Mouse (Mus musculus) CH12.LX (cell line): ENCODE results near the gene Txn1. TPM values are rescaled to one million over a fixed set of nuclear protein-coding genes. Genes with fewer than 3 reads are reported as not detected.

ENCODE experiments used
- DNase-seq: peaks from one replicate; pipeline ENCODE4 v3.0.0-alpha.2; 2013; ENCODE audit errors: extremely low read depth
- H3K27ac ChIP-seq: 2 replicates; pipeline ENCODE4 v1.5.1; 2012; ENCODE audit warnings: low read depth, mild to moderate bottlenecking, control low read depth, moderate library complexity; ENCODE audit not compliant: insufficient read depth
- H3K27me3 ChIP-seq: replicated peaks from 2 replicates; pipeline ENCODE3; 2012; ENCODE audit warnings: inconsistent platforms
- H3K36me3 ChIP-seq, 2 experiments: replicated peaks in 1 of 2; 2 replicates each; pipeline versions ENCODE3 to v1.6.1; 2012; ENCODE audit warnings: inconsistent platforms in 1 of 2, low read length in 1 of 2, mild to moderate bottlenecking in 1 of 2, mixed read lengths in 1 of 2, moderate library complexity in 1 of 2; ENCODE audit not compliant: control insufficient read depth in 1 of 2, insufficient read depth in 1 of 2
- H3K4me1 ChIP-seq, 2 experiments: 2 replicates each; pipeline ENCODE4 v1.6.1; 2012; ENCODE audit warnings: inconsistent platforms in 1 of 2, moderate library complexity in 1 of 2; ENCODE audit not compliant: insufficient read depth in 2 of 2, control insufficient read depth in 1 of 2
- H3K4me2 ChIP-seq: 2 replicates; pipeline ENCODE4 v1.6.1; 2012; ENCODE audit warnings: low read depth, mild to moderate bottlenecking, control low read depth; ENCODE audit not compliant: poor library complexity, insufficient read depth, severe bottlenecking
- H3K4me3 ChIP-seq, 3 experiments: fragments of 150-350 bp in 1 of 3; sonication (generic) in 1 of 3; replicated peaks in 1 of 3; 2 replicates each; pipeline versions ENCODE3 to v1.5.1; 2011 to 2012; ENCODE audit warnings: low read depth in 2 of 3, low read length in 2 of 3, mild to moderate bottlenecking in 2 of 3, moderate library complexity in 2 of 3, control low read depth in 1 of 3, improper control_type of control experiment in 1 of 3, inconsistent platforms in 1 of 3, mixed read lengths in 1 of 3; ENCODE audit not compliant: poor library complexity in 1 of 3
- H3K79me2 ChIP-seq: replicated peaks from 2 replicates; pipeline ENCODE4 v1.6.1; 2012; ENCODE audit warnings: mild to moderate bottlenecking, moderate library complexity; ENCODE audit not compliant: control insufficient read depth, poor library complexity, insufficient read depth, severe bottlenecking; ENCODE audit errors: extremely low read depth
- H3K9ac ChIP-seq: 2 replicates; pipeline ENCODE4 v1.6.1; 2012; ENCODE audit warnings: low read depth, mild to moderate bottlenecking, control low read depth, moderate library complexity; ENCODE audit not compliant: insufficient read depth
- H3K9me3 ChIP-seq: replicated peaks from 2 replicates; pipeline ENCODE3; 2012; ENCODE audit warnings: low read length, inconsistent platforms, mixed read lengths
- BHLHE40 ChIP-seq: IDR thresholded peaks from 2 replicates; pipeline ENCODE4 v1.6.1; 2011; ENCODE audit warnings: mild to moderate bottlenecking, low read depth, low read length, improper control_type of control experiment
- CHD1 ChIP-seq: IDR thresholded peaks from 2 replicates; pipeline ENCODE4 v1.6.1; 2012; ENCODE audit warnings: low read depth, low read length, improper control_type of control experiment, inconsistent platforms
- CHD2 ChIP-seq: IDR thresholded peaks from 2 replicates; pipeline ENCODE4 v1.6.1; 2011; ENCODE audit warnings: low read length, improper control_type of control experiment
- CTCF ChIP-seq, 2 experiments: IDR thresholded peaks in 1 of 2; conservative IDR thresholded peaks in 1 of 2; 2 replicates each; pipeline ENCODE4 v1.5.1; 2011 to 2012; ENCODE audit warnings: low read depth in 2 of 2, low read length in 2 of 2, improper control_type of control experiment in 1 of 2, inconsistent platforms in 1 of 2, mild to moderate bottlenecking in 1 of 2, moderate library complexity in 1 of 2
- E2F4 ChIP-seq: IDR thresholded peaks from 2 replicates; pipeline ENCODE4 v1.6.1; 2011; ENCODE audit warnings: low read depth, low read length, improper control_type of control experiment; ENCODE audit not compliant: insufficient replicate concordance
- ETS1 ChIP-seq: conservative IDR thresholded peaks from 2 replicates; pipeline ENCODE4 v1.6.1; 2012; ENCODE audit warnings: low read depth, mild to moderate bottlenecking, inconsistent platforms, low read length, improper control_type of control experiment, moderate library complexity
- HCFC1 ChIP-seq: IDR thresholded peaks from 2 replicates; pipeline ENCODE4 v1.6.1; 2012; ENCODE audit warnings: low read depth, mild to moderate bottlenecking, inconsistent platforms, low read length, improper control_type of control experiment
- MAFK ChIP-seq: IDR thresholded peaks from 2 replicates; pipeline ENCODE4 v1.6.1; 2011; ENCODE audit warnings: low read length, improper control_type of control experiment; ENCODE audit not compliant: insufficient replicate concordance
- MAZ ChIP-seq: IDR thresholded peaks from 2 replicates; pipeline ENCODE4 v1.6.1; 2012; ENCODE audit warnings: low read depth, mild to moderate bottlenecking, inconsistent platforms, low read length, improper control_type of control experiment, moderate library complexity
- MYC ChIP-seq: IDR thresholded peaks from 2 replicates; pipeline ENCODE4 v1.6.1; 2011; ENCODE audit warnings: low read depth, mild to moderate bottlenecking, improper control_type of control experiment, low read length
- PAX5 ChIP-seq: IDR thresholded peaks from 2 replicates; pipeline ENCODE4 v1.6.1; 2012; ENCODE audit warnings: low read length, inconsistent platforms, mixed read lengths
- RAD21 ChIP-seq: IDR thresholded peaks from 2 replicates; pipeline ENCODE4 v1.6.1; 2011; ENCODE audit warnings: low read depth, mild to moderate bottlenecking, low read length, improper control_type of control experiment, moderate library complexity
- SMC3 ChIP-seq: IDR thresholded peaks from 2 replicates; pipeline ENCODE4 v1.6.1; 2011; ENCODE audit warnings: low read depth, low read length, improper control_type of control experiment
- TBP ChIP-seq: conservative IDR thresholded peaks from 2 replicates; pipeline ENCODE4 v1.6.1; 2011; ENCODE audit warnings: low read depth, low read length, improper control_type of control experiment
- USF1 ChIP-seq: IDR thresholded peaks from 2 replicates; pipeline ENCODE4 v1.6.1; 2014; ENCODE audit warnings: low read depth, mild to moderate bottlenecking, inconsistent platforms, low read length, improper control_type of control experiment
- ZC3H11A ChIP-seq: IDR thresholded peaks from 2 replicates; pipeline ENCODE4 v1.6.1; 2012; ENCODE audit warnings: low read depth, mild to moderate bottlenecking, inconsistent platforms, low read length, improper control_type of control experiment
- ZMIZ1 ChIP-seq: IDR thresholded peaks from 2 replicates; pipeline ENCODE4 v1.6.1; 2012; ENCODE audit warnings: low read depth, mild to moderate bottlenecking, inconsistent platforms, low read length, improper control_type of control experiment
- ZNF384 ChIP-seq: IDR thresholded peaks from 2 replicates; pipeline ENCODE4 v1.6.1; 2012; ENCODE audit warnings: low read depth, low read length, improper control_type of control experiment, inconsistent platforms
- dilution Hi-C: fragments of 300-500 bp; cut with MboI; formaldehyde crosslinking; loops from 2 replicates; pipeline ENCODE4 v1.14.3; 2020; ENCODE audit warnings: low sequenced_read_pairs; ENCODE audit not compliant: extremely low pct_unique_long_range_greater_than_20kb, extremely low pct_ligation_motif_present
- in situ Hi-C: fragments of 300-500 bp; cut with MboI; formaldehyde crosslinking; loops from 3 replicates; pipeline ENCODE4 v1.14.3; 2019; ENCODE audit warnings: low sequenced_read_pairs, low pct_ligation_motif_present, low pct_unique_long_range_greater_than_20kb, mixed read lengths
- polyA plus RNA-seq: library from polyadenylated mRNA; unstranded; fragments of >175 nt; gene quantifications from 2 replicates; pipeline ENCODE4 v1.2.1, GENCODE M21; 2012; ENCODE audit warnings: low read depth; ENCODE audit not compliant: insufficient read length
- total RNA-seq, 2 experiments: library from RNA; depleted of rRNA; stranded (reverse); fragments of 300-350 nt in 1 of 2; fragments of >200 nt in 1 of 2; gene quantifications; 2 replicates each; pipeline ENCODE4 v1.2.3; 2012 to 2014

Txn1 gene
- total and polyA plus RNA-seq, 3 experiments = 438 to 809 (median 472) TPM

DNA sequence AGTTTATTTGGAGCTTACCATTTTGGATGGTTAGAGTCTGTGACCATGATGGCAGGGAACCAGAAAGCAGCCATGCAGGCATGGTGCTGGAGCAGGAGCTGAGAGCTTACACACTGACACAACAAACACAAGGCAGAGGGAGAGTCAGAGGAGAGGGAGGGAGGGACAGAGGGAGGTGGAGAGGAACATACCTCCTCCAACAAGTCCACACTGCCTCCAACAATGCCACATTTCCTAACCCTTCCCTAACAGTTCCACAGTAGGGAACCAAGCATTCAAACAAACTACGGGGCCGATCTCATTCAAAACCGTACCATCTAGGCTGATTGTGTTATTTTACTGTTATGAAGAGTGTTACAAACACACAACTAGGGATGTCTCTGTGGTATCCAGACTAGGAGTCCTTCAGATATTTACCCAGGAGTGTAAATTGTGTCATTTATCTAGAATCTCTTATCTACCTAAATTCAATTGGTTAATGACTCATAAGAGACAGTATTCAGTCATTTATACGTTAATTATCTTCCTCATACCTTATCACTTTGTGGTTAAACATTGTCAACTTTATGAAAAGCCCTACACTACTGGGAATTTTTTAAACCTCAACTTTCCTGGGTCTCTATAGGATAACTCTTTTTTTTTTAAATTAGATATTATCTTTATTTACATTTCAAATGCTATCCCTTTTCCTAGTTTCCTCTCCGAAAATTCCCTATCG lies 18.3 kb upstream of the Txn1 start:
- Histone ChIP-seq H3K27ac (no peak overlapping the region), H3K9me3 (no peaks in the 10 kb centered on the region), H3K36me3 (no peaks in the 10 kb centered on the region), H3K4me2 (no peak overlapping the region), H3K79me2 (no peaks in the 10 kb centered on the region), H3K4me1 (no peaks in the 10 kb centered on the region), H3K9ac (no peak overlapping the region), H3K27me3 (no peaks in the 10 kb centered on the region), H3K4me3 (no peak overlapping the region)
- in situ Hi-C loops = no loop called here
- dilution Hi-C loops = no loop called here
- no peak for DNase-seq
- TF ChIP-seq CTCF (conservative IDR thresholded peaks at IDR 0.05 in 1 of 2, IDR thresholded peaks at IDR 0.05 in 1 of 2; ENCODE audit: low read depth in 2 of 2, low read length in 2 of 2) = no peak
- no peak for TF ChIP-seq ZMIZ1
- no peak for TF ChIP-seq SMC3
- TF ChIP-seq MYC = no peak
- no peak for TF ChIP-seq CHD2
- no peak for TF ChIP-seq HCFC1
- no peak for TF ChIP-seq TBP
- TF ChIP-seq USF1 = no peak
- no peak for TF ChIP-seq PAX5
- TF ChIP-seq MAFK = no peak
- no peak for TF ChIP-seq ZC3H11A
- TF ChIP-seq RAD21 = no peak
- no peak for TF ChIP-seq BHLHE40

DNA sequence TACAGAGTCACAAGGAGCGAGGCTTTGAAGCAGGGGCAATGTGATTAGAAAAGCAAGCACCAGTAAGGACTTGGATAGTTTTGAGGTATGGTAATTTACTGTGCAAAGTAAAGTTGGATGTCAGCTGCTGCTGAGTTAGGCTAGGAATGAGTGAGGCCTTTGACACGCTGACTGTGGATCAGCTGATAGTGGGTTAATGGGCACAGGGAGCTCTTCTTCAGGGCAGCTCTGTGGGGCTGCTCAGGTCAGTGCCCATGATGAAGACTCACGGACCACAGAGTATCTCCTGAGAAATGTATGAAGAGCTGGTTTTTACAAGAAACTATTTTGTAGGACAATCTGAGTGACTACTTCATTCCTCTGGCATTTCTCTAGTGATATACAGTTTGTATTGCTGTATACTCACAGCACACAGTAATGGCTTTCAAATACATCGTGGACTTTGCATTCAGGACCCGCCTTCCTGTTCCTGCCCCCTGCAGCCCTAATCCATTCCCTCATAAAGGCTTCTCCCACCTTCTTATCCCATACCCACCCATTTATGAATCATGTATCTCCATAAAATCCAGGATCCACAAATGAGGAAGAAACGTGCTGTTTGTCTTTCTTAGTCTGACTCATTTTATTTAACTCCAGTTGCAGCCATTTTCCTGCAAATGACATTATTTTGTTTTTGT lies 17.5 kb upstream of the Txn1 start:
- in situ Hi-C loops = no loop called here
- DNase-seq = no peak
- H3K27me3 ChIP-seq = no peaks in the 10 kb centered on the region
- H3K4me2 ChIP-seq = no peak overlapping the region
- H3K27ac ChIP-seq = no peak overlapping the region
- TF ChIP-seq MAZ = no peak
- no peak for TF ChIP-seq ZNF384
- TF ChIP-seq CHD1 = no peak
- TF ChIP-seq E2F4 = no peak
- TF ChIP-seq ETS1 = no peak
- H3K9ac ChIP-seq = no peak overlapping the region
- H3K9me3 ChIP-seq = no peaks in the 10 kb centered on the region
- H3K79me2 ChIP-seq = no peaks in the 10 kb centered on the region
- dilution Hi-C loops = no loop called here
- no peaks in the 10 kb centered on the region for H3K36me3 ChIP-seq
- H3K4me3 ChIP-seq = no peak overlapping the region
- no peaks in the 10 kb centered on the region for H3K4me1 ChIP-seq
